Mouse (Mus musculus) liver, embryonic 14.5 days (tissue): ENCODE data around the gene Robo1.

ENCODE experiments used
- CTCF ChIP-seq: IDR thresholded peaks from 2 replicates; pipeline ENCODE4 v1.5.1; 2016; ENCODE audit warnings: antibody characterized with exemption, low read depth, control low read depth
- EP300 ChIP-seq: IDR thresholded peaks from 2 replicates; pipeline ENCODE4 v1.6.1; 2016; ENCODE audit warnings: antibody characterized with exemption, low read depth

- TF ChIP-seq CTCF (no peak), EP300 (no peak)
Observed at GRCm38 (mm10) chr16:72327321-72327720, 19.2 kb downstream of the Robo1 start.
